Mouse (Mus musculus) bone marrow macrophage, adult 2 months (primary cell): ENCODE data around the gene Runx3.

Source experiments
- CTCF ChIP-seq: IDR thresholded peaks from 2 replicates; pipeline ENCODE4 v1.5.1; 2012; ENCODE audit warnings: low read depth, mild to moderate bottlenecking, low read length, moderate library complexity
- POLR2A ChIP-seq: IDR thresholded peaks from 2 replicates; pipeline ENCODE4 v1.6.1; 2012; ENCODE audit warnings: mild to moderate bottlenecking, low read depth, low read length, borderline replicate concordance

DNA sequence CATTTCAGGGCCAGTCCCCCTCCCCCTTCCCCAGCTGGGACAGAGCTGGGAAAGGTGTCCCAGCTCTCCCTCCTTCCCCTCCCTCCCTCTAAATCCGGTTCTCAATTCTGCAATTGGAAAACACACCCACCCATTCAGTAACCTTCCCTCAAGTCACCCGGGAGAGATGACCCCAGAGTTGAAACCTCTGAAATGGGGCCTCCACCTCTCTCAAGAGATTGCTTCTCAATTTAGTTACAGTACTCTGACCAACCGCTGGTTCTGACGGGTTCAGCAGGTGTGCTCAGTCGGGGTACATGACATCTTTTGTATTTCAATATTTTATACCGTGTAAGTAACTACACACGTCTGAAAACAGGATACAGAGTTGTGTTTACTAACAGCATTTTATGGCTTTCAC is 28.2 kb downstream of the Runx3 start:
- TF ChIP-seq CTCF = no peak
- TF ChIP-seq POLR2A = no peak
